Mouse (Mus musculus) forebrain, postnatal 0 days (tissue): ENCODE measurements at regions not wholly inside any gene's neighbourhood (a gene's known extent, or its start where the extent isn't known, plus 50 kb on each side); places are given as distances from the start of the nearest gene placed in this dataset.
A peak's percentile ranks its signal among the peaks of the same experiment; 100 is the strongest.

Experiments used
- ATAC-seq: fragments of 200-750 bp; cut with Nextera tagmentation; 2 replicates; pipeline ENCODE4 v1.8.0; 2017; ENCODE audit warnings: mild to moderate bottlenecking, moderate library complexity
- DNase-seq: peaks from one replicate; pipeline ENCODE4 v3.0.0-alpha.2; 2015
- H3K27ac ChIP-seq: fragments of 300-500 bp; sonication (generic); 2 replicates; pipeline ENCODE4 v1.5.1; 2014; ENCODE audit warnings: low read depth, mild to moderate bottlenecking, antibody characterized with exemption, low read length, moderate library complexity, mixed read lengths
- H3K27me3 ChIP-seq: fragments of 300-500 bp; sonication (generic); 2 replicates; pipeline ENCODE4 v1.6.1; 2014; ENCODE audit warnings: mild to moderate bottlenecking, low read length, mixed read lengths; ENCODE audit not compliant: insufficient read depth
- H3K36me3 ChIP-seq: fragments of 300-500 bp; sonication (generic); 2 replicates; pipeline ENCODE4 v1.6.1; 2014; ENCODE audit warnings: mild to moderate bottlenecking, moderate library complexity; ENCODE audit not compliant: insufficient read depth
- H3K4me1 ChIP-seq: fragments of 300-500 bp; sonication (generic); 2 replicates; pipeline ENCODE4 v1.6.1; 2014; ENCODE audit warnings: antibody characterized with exemption; ENCODE audit not compliant: insufficient read depth
- H3K4me2 ChIP-seq: fragments of 300-500 bp; sonication (generic); 2 replicates; pipeline ENCODE4 v1.6.1; 2014; ENCODE audit warnings: low read depth, mild to moderate bottlenecking, moderate library complexity
- H3K4me3 ChIP-seq: fragments of 300-500 bp; sonication (generic); 2 replicates; pipeline ENCODE4 v1.5.1; 2014; ENCODE audit warnings: low read depth, low read length, mixed read lengths
- H3K9ac ChIP-seq: fragments of 300-500 bp; sonication (generic); 2 replicates; pipeline ENCODE4 v1.6.1; 2014; ENCODE audit warnings: mild to moderate bottlenecking
- H3K9me3 ChIP-seq: fragments of 300-500 bp; sonication (generic); 2 replicates; pipeline ENCODE4 v1.6.1; 2016; ENCODE audit warnings: low read length
- CTCF ChIP-seq: sonication (generic); IDR thresholded peaks from 2 replicates; pipeline ENCODE4 v1.5.1; 2016; ENCODE audit warnings: antibody characterized with exemption, control low read depth, low read depth
- WGBS: fragments of 180-500 bp; shearing (Covaris S2); extraction: QIAGEN DNeasy Blood & Tissue Kit; methylation state at CpG from one replicate; pipeline ENCODE4 v1.1.7; 2014; 5-methylcytosine and 5-hydroxymethylcytosine counted together

DNA sequence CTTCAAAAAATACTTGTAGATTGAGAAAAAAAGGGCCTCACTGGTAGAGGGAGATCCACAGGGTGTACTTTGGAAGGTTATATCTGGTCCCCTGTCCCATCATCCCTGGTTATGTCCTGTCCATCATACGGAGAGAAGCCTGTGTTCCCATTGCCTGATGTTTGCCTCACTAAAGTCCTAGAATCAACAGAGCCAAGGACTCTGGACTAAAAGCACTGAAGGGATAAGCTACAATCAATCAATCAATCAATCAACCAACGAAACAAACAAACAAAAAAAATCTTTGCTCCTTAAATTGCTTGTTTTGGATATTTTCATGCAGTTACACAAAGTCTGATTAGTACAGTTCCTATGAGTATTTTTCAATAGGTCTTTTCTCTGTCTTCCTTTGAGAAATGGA is 185.1 kb upstream of the Smarca2 start:
- DNase-seq (no peak), ATAC-seq (no peak)
- TF ChIP-seq CTCF = no peak
- H3K4me3 ChIP-seq = no peak overlapping the region
- H3K9ac ChIP-seq = no peak overlapping the region
- no peak overlapping the region for H3K27ac ChIP-seq
- 83% methylated on average over 2 of the region's 2 CpGs for WGBS
- no peaks in the 10 kb centered on the region for H3K9me3 ChIP-seq
- H3K4me2 ChIP-seq = no peak overlapping the region
- H3K36me3 ChIP-seq = no peaks in the 10 kb centered on the region
- H3K4me1 ChIP-seq = no peaks in the 10 kb centered on the region
- no peaks in the 10 kb centered on the region for H3K27me3 ChIP-seq

GRCm38 (mm10) chr19:26439163-26439562 is 165.7 kb upstream of the Smarca2 start:
- H3K4me3 ChIP-seq = no peak overlapping the region
- H3K4me2 ChIP-seq = no peak overlapping the region
- ATAC-seq (no peak), DNase-seq (no peak)
- no peak for TF ChIP-seq CTCF
- H3K36me3 ChIP-seq = no peaks in the 10 kb centered on the region
- no peaks in the 10 kb centered on the region for H3K4me1 ChIP-seq
- H3K9me3 ChIP-seq = no peaks in the 10 kb centered on the region
- H3K27ac ChIP-seq = no peak overlapping the region
- WGBS = 84% methylated on average over 2 of the region's 2 CpGs
- no peaks in the 10 kb centered on the region for H3K27me3 ChIP-seq
- no peak overlapping the region for H3K9ac ChIP-seq

- 92% methylated on average over 4 of the region's 4 CpGs for WGBS
- H3K4me3 ChIP-seq = no peak overlapping the region
- DNase-seq (no peak), ATAC-seq (no peak)
- no peaks in the 10 kb centered on the region for H3K4me1 ChIP-seq
- H3K27me3 ChIP-seq = no peaks in the 10 kb centered on the region
- H3K4me2 ChIP-seq = no peak overlapping the region
- no peaks in the 10 kb centered on the region for H3K9me3 ChIP-seq
- H3K27ac ChIP-seq = no peak overlapping the region
- H3K9ac ChIP-seq = no peak overlapping the region
- H3K36me3 ChIP-seq = no peaks in the 10 kb centered on the region
- no peak for TF ChIP-seq CTCF
These were observed 159.5 kb upstream of the Smarca2 start for GRCm38 (mm10) chr19:26445309-26445708.

GRCm38 (mm10) chr19:26447427-26448023 is 157.3 kb upstream of the Smarca2 start:
- H3K27me3 ChIP-seq = no peaks in the 10 kb centered on the region
- H3K27ac ChIP-seq = peak overlapping the region; percentile 35; the same call in 1 of the 2 replicates
- no peak overlapping the region for H3K4me3 ChIP-seq
- 47% methylated on average over 7 of the region's 7 CpGs for whole genome bisulfite sequencing
- DNase-seq (peak; percentile 61), ATAC-seq (peak; percentile 94)
- TF ChIP-seq CTCF = no peak
- H3K4me2 ChIP-seq = no peak overlapping the region
- no peaks in the 10 kb centered on the region for H3K9me3 ChIP-seq
- H3K9ac ChIP-seq = no peak overlapping the region
- H3K36me3 ChIP-seq = no peaks in the 10 kb centered on the region
- no peaks in the 10 kb centered on the region for H3K4me1 ChIP-seq

- TF ChIP-seq CTCF = no peak
- H3K4me2 ChIP-seq = no peak overlapping the region
- 53% methylated on average over 4 of the region's 4 CpGs for WGBS
These were observed 143.1 kb upstream of the Smarca2 start for GRCm38 (mm10) chr19:26461712-26462111.

GRCm38 (mm10) chr19:26465228-26465627 is 139.6 kb upstream of the Smarca2 start:
- Histone ChIP-seq H3K9ac (no peak overlapping the region), H3K4me2 (no peak overlapping the region), H3K4me3 (no peak overlapping the region), H3K27ac (no peak overlapping the region), H3K27me3 (no peaks in the 10 kb centered on the region), H3K4me1 (peaks cover 11% of the 10 kb centered on the region; the same call in 1 of the 2 replicates), H3K9me3 (no peaks in the 10 kb centered on the region), H3K36me3 (no peaks in the 10 kb centered on the region)
- ATAC-seq (peak; percentile 47; the same call in 1 of the 2 replicates), DNase-seq (peak; percentile 48)
- 42% methylated on average over 2 of the region's 2 CpGs for WGBS
- peak; percentile 68 for TF ChIP-seq CTCF

More at GRCm38 (mm10) chr19:26461712-26462111, 143.1 kb upstream of the Smarca2 start:
- no peaks in the 10 kb centered on the region for H3K36me3 ChIP-seq
- H3K27me3 ChIP-seq = no peaks in the 10 kb centered on the region
- 0 out of 2 replicates have a peak, but pooled peaks cover 4% of the 10 kb centered on the region for H3K4me1 ChIP-seq
- no peaks in the 10 kb centered on the region for H3K9me3 ChIP-seq
- ATAC-seq (no peak), DNase-seq (no peak)
- no peak overlapping the region for H3K4me3 ChIP-seq
- H3K9ac ChIP-seq = no peak overlapping the region
- H3K27ac ChIP-seq = no peak overlapping the region

DNA sequence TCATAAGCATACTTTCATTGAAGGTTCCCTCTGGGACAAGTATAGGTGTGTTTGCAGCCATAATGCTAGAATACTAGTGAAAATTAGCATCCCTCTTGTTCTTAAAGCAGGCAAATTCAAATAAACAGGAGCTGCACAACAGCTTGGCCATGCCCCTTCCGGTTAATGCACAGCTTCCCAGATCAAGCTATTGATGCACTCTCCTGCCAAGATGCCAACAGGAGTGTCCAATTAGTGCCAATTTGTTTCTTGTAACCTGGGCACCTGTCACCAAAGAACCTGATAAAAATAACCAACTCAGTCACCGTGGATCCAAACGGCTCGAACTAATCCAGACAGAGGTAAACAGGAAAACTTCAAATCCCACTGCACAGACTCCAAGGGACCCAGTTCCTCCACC is 138.6 kb upstream of the Smarca2 start:
- ATAC-seq = no peak
- no peak overlapping the region for H3K4me3 ChIP-seq
- WGBS = 32% methylated on average over 4 of the region's 4 CpGs
- H3K9me3 ChIP-seq = no peaks in the 10 kb centered on the region
- H3K27ac ChIP-seq = no peak overlapping the region
- no peak for DNase-seq
- H3K27me3 ChIP-seq = no peaks in the 10 kb centered on the region
- H3K36me3 ChIP-seq = no peaks in the 10 kb centered on the region
- H3K4me2 ChIP-seq = no peak overlapping the region
- H3K4me1 ChIP-seq = peaks cover 11% of the 10 kb centered on the region; the same call in 1 of the 2 replicates
- H3K9ac ChIP-seq = no peak overlapping the region
- TF ChIP-seq CTCF = no peak
